Comparison of ENCODE assay signal across 2 mouse cellular contexts in genomic region chr13:81650382-81650781, GRCm38 (mm10). TPM values are rescaled to one million over a fixed set of nuclear protein-coding genes. Genes with fewer than 3 reads are reported as not detected.
"Had no signal": no experiment of that assay in that cellular context is flagged by ENCODE, and none has a peak within 500 bp of the region (broad histone marks: within the 10 kb centered on the region; RNA-seq: fewer than 3 reads in every experiment).

No protein-coding gene starts in this region.

RNA-seq across cellular contexts. Expression of gene Adgrv1, which starts 17.4 kb away (rescaled TPM):
- total RNA-seq: megakaryocyte progenitor cell, adult 5-6 weeks had no signal
- polyA plus RNA-seq: macrophage had no signal
